Mouse (Mus musculus) forelimb bud, embryonic 11.5 days (tissue): Measurements from ENCODE around the gene Pik3r1.
A peak's percentile ranks its signal among the peaks of the same experiment; 100 is the strongest.

ENCODE experiments used
- DNase-seq: peaks from one replicate; pipeline ENCODE4 v3.0.0-alpha.2; 2012; ENCODE audit warnings: low read depth, low spot score

Pik3r1 gene

DNA sequence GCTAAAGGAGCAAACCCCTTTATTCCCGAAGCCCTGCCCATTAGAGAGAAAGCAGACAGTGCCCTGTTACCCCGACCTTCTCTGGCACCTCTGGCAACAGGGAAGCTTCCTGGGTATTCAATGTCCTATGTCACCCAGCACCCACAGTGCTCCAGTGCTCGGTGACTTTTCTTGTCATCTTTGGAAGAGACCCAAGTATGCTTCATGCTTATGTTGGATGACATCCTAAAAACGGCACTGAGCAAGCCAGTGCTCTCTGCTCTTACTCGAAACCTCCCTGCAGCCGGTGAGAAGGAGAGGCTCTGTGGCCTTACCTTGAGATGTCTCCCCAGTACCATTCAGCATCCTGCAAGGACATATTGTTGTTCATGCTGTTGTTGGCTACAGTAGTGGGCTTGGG is 77.8 kb downstream of the Pik3r1 start:
- no peak for DNase-seq

DNA sequence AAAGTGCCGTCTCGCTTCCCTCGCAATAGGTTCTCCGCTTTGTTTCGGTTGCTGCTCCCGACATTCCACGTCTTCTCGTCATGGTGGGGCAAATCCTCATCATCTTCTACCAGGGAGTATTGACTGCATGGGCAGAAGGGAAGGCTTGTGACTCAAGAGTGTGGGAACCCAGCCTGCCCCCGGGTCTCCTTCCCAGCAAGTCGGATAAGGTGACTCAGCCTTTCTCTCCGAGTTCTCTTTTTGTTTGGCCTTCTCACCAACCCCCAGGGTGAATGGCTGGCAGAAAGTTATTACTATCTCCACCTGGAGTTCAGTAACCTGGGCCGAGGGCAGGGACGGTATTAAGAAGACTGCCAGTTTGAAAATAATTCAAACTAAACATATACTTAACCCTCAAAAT is 81.8 kb downstream of the Pik3r1 start:
- DNase-seq: no peak

DNA sequence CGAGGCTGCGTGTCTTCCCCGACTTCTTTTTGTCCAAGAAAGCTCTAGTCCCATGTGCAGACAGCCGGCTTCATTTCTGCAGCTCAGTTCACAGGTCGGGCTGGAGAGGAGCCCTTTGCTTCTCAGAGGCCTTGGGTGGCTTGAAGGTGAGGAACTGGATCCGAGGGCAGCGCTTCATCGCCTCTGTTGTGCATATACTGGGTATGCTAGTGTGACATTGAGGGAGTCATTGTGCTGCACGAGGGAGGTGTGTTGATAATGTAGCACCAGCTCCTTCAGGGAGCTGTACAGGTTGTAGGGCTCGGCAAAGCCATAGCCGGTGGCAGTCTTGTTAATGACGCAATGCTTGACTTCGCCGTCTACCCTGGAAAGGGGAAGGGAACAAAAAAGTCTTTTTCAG is 83.3 kb downstream of the Pik3r1 start:
- DNase-seq: no peak

DNA sequence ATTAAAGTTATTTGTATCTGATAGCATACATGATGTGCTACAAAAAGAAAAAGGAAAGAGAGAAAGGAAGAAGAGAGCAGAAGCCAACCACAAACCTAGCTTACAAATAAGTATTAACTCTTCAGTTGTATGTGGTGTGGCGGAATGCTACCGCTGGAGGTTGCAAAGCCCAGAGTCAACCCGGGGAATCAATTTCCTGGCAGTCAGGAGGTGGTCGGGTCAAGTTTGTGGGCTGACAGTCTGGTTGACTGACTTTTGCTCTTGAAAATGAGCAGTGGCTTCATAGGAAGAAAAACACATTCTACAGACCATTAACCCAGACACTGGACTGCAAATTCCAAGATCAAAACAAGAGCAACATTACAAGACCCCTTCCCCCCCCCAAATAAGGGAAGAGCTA is 85.6 kb downstream of the Pik3r1 start:
- DNase-seq: no peak

DNA sequence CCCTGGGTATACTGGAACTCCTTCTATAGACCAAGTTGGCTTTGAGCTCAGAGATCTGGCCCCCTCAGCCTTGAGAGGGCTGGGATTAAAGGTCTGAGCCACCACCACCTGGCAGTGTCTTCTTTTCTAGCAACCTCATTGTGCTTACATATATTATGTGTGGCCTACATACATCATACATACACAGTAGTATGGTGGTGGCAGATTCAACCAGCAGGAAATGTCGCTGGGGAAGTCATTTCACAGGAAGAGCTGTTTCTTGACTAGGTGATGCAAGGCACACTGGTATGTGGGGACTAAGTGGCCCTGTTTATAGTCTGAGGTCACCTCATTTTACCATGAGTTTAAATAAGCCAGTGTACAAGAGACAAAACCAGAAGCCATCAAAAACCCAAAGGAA is 87.9 kb downstream of the Pik3r1 start:
- no peak for DNase-seq

DNA sequence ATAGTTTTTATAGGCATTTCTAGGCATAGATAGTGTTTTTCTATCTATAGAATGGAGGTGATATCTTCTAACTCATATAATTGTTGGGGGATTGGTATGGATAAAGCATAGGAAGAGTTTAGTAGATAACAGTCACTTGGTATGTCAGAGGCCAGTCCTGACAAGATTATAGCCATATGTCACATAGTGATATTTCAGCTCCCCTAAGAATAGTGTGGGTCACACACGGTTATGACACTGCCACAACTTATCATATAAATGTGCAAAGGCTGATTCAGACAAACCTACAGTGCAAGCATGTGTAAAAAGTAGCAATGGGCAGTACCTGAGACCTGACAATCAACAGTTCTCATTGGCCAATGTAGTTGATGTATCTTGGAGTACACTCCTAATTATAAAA is 89.0 kb downstream of the Pik3r1 start:
- no peak for DNase-seq

DNA sequence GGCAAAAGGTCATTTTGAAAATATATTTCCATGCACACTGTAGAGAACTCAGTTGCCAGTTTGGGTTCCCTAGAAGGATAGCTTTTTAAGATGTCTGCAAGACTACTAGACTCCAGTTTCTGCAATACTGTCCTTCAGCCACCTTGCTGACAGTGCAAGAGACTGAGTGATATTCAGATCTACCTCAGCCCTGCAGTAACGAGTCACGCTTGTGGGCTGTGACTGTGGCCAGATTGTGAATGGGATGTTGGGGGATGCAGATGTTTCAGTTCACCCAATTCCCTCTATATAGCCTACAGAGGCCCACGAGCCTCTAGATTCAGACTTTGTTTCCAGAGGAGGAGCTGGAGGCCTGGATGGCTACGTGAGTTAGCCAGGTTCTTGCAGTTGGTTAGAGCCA is 90.0 kb downstream of the Pik3r1 start:
- DNase-seq: no peak

DNA sequence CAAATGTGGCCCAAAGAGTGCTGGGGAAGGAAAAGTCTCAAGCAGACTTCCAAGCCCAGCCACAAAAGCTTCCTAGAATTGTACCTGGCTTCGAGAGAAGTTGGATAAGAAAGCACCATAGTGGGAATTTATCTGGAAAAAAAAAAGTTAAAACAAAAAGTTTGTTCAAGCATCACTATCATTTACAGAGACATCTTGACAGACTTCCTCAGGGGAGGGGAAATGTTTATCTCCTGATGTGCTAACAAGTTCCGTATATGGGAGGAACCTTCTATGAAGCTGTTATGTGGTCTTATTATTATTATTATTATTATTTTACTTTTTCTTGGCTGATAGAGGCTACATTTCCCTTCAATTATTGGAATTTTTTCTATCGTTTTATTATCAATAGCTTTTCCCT is 94.1 kb downstream of the Pik3r1 start:
- DNase-seq: no peak

DNA sequence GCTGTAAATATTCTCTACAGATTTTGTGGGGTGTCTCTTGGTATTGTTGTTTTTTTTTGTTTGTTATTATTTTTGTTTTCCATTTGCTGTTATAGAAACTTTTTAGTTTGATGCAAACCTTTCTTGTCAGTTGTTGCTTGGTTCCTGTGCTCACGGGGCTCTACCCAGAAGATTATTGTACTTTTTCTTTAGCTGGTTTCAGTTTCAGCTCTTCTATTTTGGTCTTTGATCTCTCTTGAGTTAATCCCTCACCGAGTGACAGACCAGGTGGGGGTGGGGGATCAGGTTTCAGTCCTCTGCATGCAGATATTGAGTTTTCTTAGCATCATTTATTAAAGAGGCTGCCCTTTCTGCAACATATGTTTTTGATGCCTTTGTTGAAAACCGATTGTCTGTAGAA is 99.2 kb downstream of the Pik3r1 start:
- peak; percentile 35 for DNase-seq

DNA sequence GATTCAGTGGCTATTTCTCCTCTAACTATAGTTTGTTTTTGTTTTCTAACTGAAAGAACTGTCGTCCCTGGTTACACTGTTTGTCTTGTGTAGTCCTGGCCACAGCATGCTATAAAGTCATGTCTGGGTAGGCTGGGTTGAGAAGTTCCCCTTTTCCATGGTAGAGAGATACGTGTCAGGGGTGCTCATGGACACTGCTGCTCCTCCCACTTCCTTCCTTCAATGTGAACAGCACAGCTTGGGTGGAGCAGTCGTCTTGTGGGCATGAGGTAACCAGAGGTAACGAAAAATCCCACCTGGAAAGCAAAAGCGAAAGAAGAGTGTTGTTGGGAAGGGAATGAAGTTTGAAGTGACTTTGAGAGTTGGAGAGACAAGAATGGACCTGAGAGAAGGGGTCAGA is 104.0 kb downstream of the Pik3r1 start:
- no peak for DNase-seq

DNA sequence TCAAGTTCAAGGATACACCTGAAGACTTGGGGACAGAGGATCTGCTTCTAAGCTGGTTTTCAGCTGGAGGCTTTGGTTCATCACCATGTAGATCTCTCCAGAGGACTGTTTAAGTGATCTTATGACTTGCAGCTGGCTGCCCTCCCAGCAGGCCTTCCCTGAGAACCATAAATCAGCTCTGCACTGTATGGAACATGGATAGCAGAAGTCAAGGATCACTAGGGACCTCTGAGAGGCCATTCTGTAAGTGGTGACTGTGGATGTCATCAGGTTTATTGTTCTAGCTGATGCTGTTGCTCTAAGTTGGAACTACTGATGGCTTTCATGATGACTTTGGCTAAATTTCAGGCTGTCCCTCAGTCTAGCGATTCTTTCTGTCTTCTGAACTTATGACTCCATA is 105.1 kb downstream of the Pik3r1 start:
- no peak for DNase-seq

DNA sequence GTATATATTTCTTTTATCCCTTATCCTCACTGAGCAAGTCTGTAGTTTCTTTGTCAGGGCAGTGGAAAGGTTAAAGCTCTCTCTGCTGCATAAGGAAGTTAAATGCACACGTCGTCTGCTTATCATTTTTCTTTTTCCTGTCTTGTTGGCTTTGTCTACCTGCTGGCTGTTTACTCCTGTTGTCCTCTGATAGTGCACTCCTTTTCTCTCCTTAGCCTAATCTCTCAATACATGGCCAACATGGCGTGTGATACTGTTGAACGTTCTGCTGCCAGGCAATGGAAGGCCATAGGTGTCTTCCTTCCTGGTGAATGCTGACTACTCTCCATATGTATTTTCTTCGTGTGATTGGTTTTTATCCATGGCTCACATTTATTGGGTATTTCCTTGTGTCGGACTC is 106.5 kb downstream of the Pik3r1 start:
- DNase-seq: no peak

DNA sequence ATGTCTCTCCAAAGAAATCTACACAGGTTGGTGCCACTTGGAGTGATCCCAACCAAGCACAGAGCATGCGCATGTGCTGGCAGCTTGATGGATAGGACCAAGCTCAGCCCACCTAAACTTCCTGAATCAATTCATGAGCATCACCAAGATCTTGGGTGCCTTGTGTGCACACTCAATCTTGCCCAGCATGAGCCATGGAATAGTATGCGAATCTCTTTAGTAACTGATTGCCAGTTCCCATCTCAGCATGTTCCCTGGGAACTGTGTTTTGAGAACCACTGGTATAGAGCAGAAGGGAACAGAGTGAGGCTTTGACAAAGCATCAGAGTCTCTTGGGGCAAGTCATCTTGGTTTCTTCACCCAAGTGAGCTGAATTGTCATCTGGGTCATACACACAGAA is 107.8 kb downstream of the Pik3r1 start:
- no peak for DNase-seq

DNA sequence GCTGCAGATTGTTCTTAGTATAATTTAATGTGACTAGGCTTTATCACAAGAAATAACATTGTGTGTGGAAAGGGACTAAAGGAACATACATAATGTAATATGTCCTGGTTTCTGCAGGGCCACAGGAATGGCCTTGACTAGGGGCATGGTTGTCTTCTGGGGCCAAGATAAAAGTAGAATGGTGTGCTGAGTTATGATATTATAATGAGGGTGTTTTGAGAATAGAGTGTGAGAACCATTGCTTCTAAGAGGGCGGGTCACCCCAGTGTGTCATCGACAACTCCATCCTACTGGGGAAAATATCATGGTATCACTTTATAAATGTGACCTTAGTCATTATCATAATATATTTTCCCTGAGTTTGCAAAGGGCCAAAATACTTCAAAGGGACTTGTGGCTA is 115.9 kb downstream of the Pik3r1 start:
- no peak for DNase-seq

DNA sequence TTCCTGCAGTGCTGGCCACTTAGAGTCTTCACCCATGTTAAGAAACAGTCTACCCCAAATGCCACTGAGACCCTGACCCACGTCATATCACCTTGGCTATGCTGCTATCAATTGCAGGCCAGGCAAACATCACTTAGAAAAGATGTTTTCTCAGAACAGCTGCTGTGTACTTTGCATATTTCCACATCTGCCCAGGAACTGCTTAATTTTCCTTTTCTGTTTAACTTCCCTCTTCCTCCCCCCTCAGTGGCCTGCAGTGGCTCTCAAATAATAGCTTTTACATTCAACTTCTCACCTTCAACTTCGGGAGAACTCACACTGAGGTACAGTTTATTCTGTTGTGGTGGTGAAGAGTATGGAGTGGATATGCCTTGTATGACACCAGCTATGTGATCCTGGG is 126.4 kb downstream of the Pik3r1 start:
- no peak for DNase-seq

DNA sequence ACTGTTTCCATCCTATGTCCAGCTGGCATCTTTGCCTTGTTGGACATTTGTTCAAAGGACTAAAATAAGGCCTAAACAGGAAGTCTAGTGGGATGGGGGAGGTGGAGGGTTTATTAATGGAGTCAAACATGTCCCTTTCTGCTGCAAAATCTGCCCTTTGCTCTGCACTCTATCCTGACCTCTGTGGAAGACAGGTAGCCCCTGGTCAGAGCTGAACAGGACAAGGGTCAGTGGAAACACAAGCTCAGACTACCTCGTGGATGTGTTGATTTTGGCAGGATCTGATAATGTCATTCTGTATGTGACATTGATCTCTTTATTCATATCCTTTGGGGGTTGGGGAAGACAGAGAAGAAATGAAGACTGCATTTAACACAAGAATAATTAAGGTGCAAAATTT is 132.2 kb downstream of the Pik3r1 start:
- DNase-seq: no peak

DNA sequence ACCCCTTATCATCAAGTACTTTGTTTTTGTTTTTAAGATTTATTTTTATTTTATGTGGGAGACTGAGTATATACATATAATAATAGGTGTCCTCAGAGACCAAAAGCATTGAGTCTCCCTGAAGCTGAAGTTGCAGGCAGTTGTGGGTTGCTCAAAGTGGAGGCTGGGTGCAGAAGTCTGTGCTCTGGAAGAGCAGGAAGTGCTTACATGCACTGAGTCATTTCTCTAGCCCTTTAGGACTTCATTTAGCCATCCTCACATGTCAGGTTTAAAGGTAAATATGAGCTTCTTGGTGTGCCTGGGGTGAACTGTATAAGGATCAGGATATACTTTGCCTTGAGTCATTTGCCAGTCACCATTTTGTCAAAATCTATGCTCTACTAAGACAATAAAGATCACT is 133.6 kb downstream of the Pik3r1 start:
- no peak for DNase-seq

DNA sequence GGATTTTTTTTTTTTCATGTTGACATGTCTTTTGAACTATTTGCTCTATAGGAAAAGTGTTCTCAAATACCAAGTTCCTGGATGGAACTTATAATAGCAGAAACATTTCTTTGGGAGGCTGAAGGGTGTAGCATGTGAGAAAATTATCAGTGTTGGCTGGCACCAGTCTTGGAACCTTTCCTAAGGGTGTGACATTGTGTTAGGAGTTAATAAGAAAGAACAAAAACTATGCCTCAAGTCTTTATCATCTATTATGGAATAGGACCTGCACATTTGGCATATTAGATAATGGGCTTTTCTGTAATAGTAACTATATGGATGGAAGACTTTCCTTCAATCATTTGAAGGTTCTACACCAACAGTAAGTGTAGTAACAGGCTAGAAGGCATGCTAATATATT is 134.4 kb downstream of the Pik3r1 start:
- DNase-seq: no peak

DNA sequence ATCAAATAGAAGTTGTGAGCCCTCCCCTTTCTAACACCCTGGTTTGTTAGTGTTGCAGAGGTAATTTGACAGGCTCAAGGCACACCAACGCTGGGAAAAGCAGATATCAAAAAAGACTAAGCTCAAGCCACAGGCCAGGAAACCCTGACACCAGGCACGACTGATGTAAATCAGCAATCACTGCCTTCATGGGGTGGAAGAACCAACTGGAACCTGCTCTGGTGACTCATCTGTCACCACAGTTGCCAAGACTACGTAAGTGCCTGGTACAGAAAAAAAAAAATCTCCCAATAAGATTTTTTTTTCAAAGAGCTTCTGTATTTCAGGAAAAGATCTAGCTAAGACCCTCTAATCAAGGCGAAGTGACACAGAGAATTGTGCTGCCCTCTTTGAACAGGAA is 135.2 kb downstream of the Pik3r1 start:
- DNase-seq: no peak

DNA sequence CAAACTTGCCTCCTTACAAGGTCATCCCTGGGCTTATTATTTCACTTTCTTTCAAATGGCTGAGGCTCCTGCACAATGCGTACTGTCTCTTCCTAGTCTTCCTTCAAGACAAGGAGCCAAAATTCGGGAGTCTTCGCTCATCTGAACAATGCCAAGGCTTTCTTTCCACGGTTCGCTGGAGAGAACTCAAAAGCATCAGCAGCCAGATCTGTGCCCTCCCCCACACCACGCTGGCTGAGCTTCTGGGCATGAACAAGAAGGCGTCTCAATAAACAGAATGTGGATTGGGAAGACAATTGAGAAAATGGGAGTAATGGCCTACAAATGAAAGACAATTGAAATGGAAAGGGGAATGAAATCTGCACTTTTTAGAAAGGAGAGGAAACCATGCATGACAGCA is 136.5 kb downstream of the Pik3r1 start:
- DNase-seq: no peak
